In genomic region chr13:23535137-23536075, GRCm38 (mm10) we compare ENCODE assay signal across 8 mouse cellular contexts. TPM values are rescaled to one million over a fixed set of nuclear protein-coding genes. Genes with fewer than 3 reads are reported as not detected.
DNase-seq lines count a peak whose midpoint lies in the region; ATAC-seq and TF ChIP-seq lines count a peak whose summit lies in the region.
"Not testable (repeated sequence)": the region's sequence is repeated elsewhere in the genome, so short reads cannot be mapped to it uniquely, and the experiment has no call there.

TSS of gene Hist1h3g (plus strand) at chr13:23535422.

- peak; percentile 89 for ATAC-seq in heart, embryonic 11.5 days (replicated peaks; ENCODE audit: insufficient number of reproducible peaks, low FRiP score, low TSS enrichment)
- ATAC-seq in kidney, embryonic 16.5 days (ENCODE audit: low FRiP score, low TSS enrichment), result peak; percentile 92

- TF ChIP-seq CTCF in C2C12 (IDR thresholded peaks at IDR 0.05; ENCODE audit: control insufficient read depth, insufficient read depth, insufficient read length); brain, embryonic 14.5 days (IDR thresholded peaks at IDR 0.05; ENCODE audit: borderline replicate concordance, extremely low read depth, insufficient read depth, insufficient read length): not testable (repeated sequence)

- H3K79me3 ChIP-seq in C2C12 (ENCODE audit: low read depth), result not testable (repeated sequence)

- H3K4me3 ChIP-seq in C2C12 (ENCODE audit: insufficient read depth, poor library complexity, severe bottlenecking), result peak within 1 kb of the TSS; percentile 36
- peak within 1 kb of the TSS; percentile 82 for H3K4me3 ChIP-seq in erythroblast, embryonic 14.5 days (replicated peaks)
- peak within 1 kb of the TSS; percentile 57 for H3K4me3 ChIP-seq in heart, embryonic 11.5 days (ENCODE audit: low read depth, low read length)
- H3K4me3 ChIP-seq in kidney, embryonic 16.5 days (ENCODE audit: low read length), result peak within 1 kb of the TSS; percentile 61

- H3K79me2 ChIP-seq in C2C12 (ENCODE audit: control insufficient read depth, insufficient read depth), result peaks cover 22% of the 10 kb centered on the region

- WGBS in heart, embryonic 11.5 days (ENCODE audit: insufficient replicate concordance), result 1% methylated on average over 51 of the region's 62 CpGs
- under 1% methylated on average over 32 of the region's 62 CpGs for WGBS in kidney, embryonic 16.5 days

- H3K27me3 ChIP-seq in C2C12 (ENCODE audit: control insufficient read depth, insufficient read depth, insufficient read length); erythroblast, embryonic 14.5 days (ENCODE audit: control insufficient read depth); heart, embryonic 11.5 days (ENCODE audit: control insufficient read depth, insufficient read depth, low read length); kidney, embryonic 16.5 days (ENCODE audit: insufficient read depth, low read length): not testable (repeated sequence)

- H3K4me2 ChIP-seq in heart, embryonic 11.5 days, result peak within 1 kb of the TSS; percentile 65
- peak within 1 kb of the TSS; percentile 72 for H3K4me2 ChIP-seq in kidney, embryonic 16.5 days (replicated peaks; ENCODE audit: low read depth, low read length)

- peak within 1 kb of the TSS; percentile 80 for H3K9ac ChIP-seq in heart, embryonic 11.5 days (ENCODE audit: low read depth, low read length)
- peak within 1 kb of the TSS; percentile 82 for H3K9ac ChIP-seq in kidney, embryonic 16.5 days (replicated peaks; ENCODE audit: low read length)

- not testable (repeated sequence) for H3K9me3 ChIP-seq in erythroblast, embryonic 14.5 days (ENCODE audit: control insufficient read depth, low read length); heart, embryonic 11.5 days (replicated peaks; ENCODE audit: control insufficient read depth, low read length); kidney, embryonic 16.5 days (ENCODE audit: low read length)

- H3K27ac ChIP-seq in heart, embryonic 11.5 days (ENCODE audit: low read depth, low read length), result peak within 1 kb of the TSS; percentile 98
- peak within 1 kb of the TSS; percentile 89 for H3K27ac ChIP-seq in kidney, embryonic 16.5 days (ENCODE audit: low read length)

- peak; percentile 99 for DNase-seq in brain, embryonic 14.5 days (ENCODE audit: low read depth)
- DNase-seq in liver, result peak; percentile 93
- DNase-seq in monocyte, adult 2 months (ENCODE audit: low read depth in 1 of 2, low spot score in 2 of 2), result peak; percentile 69 to 74
- peak; percentile 89 to 93 for DNase-seq in spleen, postnatal 4 days (ENCODE audit: low spot score in 2 of 2)

- peak within 1 kb of the TSS; percentile 81 for H3ac ChIP-seq in C2C12 (ENCODE audit: control insufficient read depth, insufficient read length, low read depth)

- peaks cover 49% of the 10 kb centered on the region for H3K4me1 ChIP-seq in erythroblast, embryonic 14.5 days (ENCODE audit: control insufficient read depth)
- peaks cover 12% of the 10 kb centered on the region for H3K4me1 ChIP-seq in heart, embryonic 11.5 days (ENCODE audit: control insufficient read depth, insufficient read depth, low read length)
- H3K4me1 ChIP-seq in kidney, embryonic 16.5 days (ENCODE audit: insufficient read depth, low read length), result peaks cover 35% of the 10 kb centered on the region

- not testable (repeated sequence) for H3K36me3 ChIP-seq in C2C12 (ENCODE audit: control insufficient read depth, insufficient read depth); heart, embryonic 11.5 days (ENCODE audit: control insufficient read depth, insufficient read depth, low read length); kidney, embryonic 16.5 days (ENCODE audit: insufficient read depth, low read length)
- peaks cover 27% of the 10 kb centered on the region for H3K36me3 ChIP-seq in erythroblast, embryonic 14.5 days (ENCODE audit: control insufficient read depth)

- peak; percentile 25; the same call in 1 of the 2 replicates for TF ChIP-seq POLR2A in brain, embryonic 14.5 days (IDR thresholded peaks at IDR 0.05; ENCODE audit: borderline replicate concordance, extremely low read depth, insufficient read depth, insufficient read length, poor library complexity, severe bottlenecking)

TF ChIP-seq in C2C12, 6 proteins besides CTCF, POLR2A, EP300 and RAD21:
- peak; percentile 34 for TF ChIP-seq MAX (IDR thresholded peaks at IDR 0.05)

RNA-seq across cellular contexts. Expression of gene Hist1h3g, which starts in this region (rescaled TPM):
- 5.5 TPM for polyA plus RNA-seq in C2C12 (2012; fragmentation: generic; extraction: Trizol)
- polyA plus RNA-seq in brain, embryonic 14.5 days (2012; rRNA removed), result 25.5 and 42.1 TPM in 2 replicates
- 8.8 and 11.7 TPM in 2 replicates for polyA plus RNA-seq in erythroblast, embryonic 14.5 days (2012)
- polyA plus RNA-seq in heart, embryonic 11.5 days (2014; fragmentation: Nextera tagmentation; extraction: Ambion mirVana), result 2.8 and 3.1 TPM in 2 replicates
- 4.6 and 6.0 TPM in 2 replicates for polyA plus RNA-seq in kidney, embryonic 16.5 days (2015; fragmentation: Nextera tagmentation; extraction: Ambion mirVana)

Comparison
In these comparisons a context has a peak if more than half of its experiments do, and no peak if none do; other contexts are left out.
1. Peak in every context shown above with its lines: DNase-seq, ATAC-seq, H3K4me3 ChIP-seq and H3K27ac ChIP-seq.